Mouse (Mus musculus) hindbrain, embryonic 12.5 days (tissue): ENCODE data around the gene Rbm12b1. TPM values are rescaled to one million over a fixed set of nuclear protein-coding genes. Genes with fewer than 3 reads are reported as not detected.
"Not testable (repeated sequence)": the region's sequence is repeated elsewhere in the genome, so short reads cannot be mapped to it uniquely, and the experiment has no call there.

Source experiments
- ATAC-seq: fragments of 200-750 bp; cut with Nextera tagmentation; 2 replicates; pipeline ENCODE4 v1.8.0; 2017; ENCODE audit warnings: moderate TSS enrichment; ENCODE audit not compliant: low FRiP score
- H3K27ac ChIP-seq: fragments of 300-500 bp; sonication (generic); 2 replicates; pipeline ENCODE4 v1.5.1; 2016; ENCODE audit warnings: mild to moderate bottlenecking
- H3K27me3 ChIP-seq: fragments of 300-500 bp; sonication (generic); 2 replicates; pipeline ENCODE4 v1.6.1; 2016; ENCODE audit warnings: mild to moderate bottlenecking
- H3K36me3 ChIP-seq: fragments of 300-500 bp; sonication (generic); 2 replicates; pipeline ENCODE4 v1.6.1; 2016; ENCODE audit warnings: mild to moderate bottlenecking
- H3K4me1 ChIP-seq: fragments of 300-500 bp; sonication (generic); 2 replicates; pipeline ENCODE4 v1.6.1; 2016
- H3K4me2 ChIP-seq: fragments of 300-500 bp; sonication (generic); replicated peaks from 2 replicates; pipeline ENCODE4 v1.6.1; 2016; ENCODE audit warnings: mild to moderate bottlenecking
- H3K4me3 ChIP-seq: fragments of 300-500 bp; sonication (generic); 2 replicates; pipeline ENCODE4 v1.5.1; 2016; ENCODE audit warnings: mild to moderate bottlenecking
- H3K9ac ChIP-seq: fragments of 300-500 bp; sonication (generic); 2 replicates; pipeline ENCODE4 v1.6.1; 2016; ENCODE audit warnings: mild to moderate bottlenecking, moderate library complexity
- H3K9me3 ChIP-seq: fragments of 300-500 bp; sonication (generic); replicated peaks from 2 replicates; pipeline ENCODE4 v1.6.1; 2016; ENCODE audit warnings: mild to moderate bottlenecking
- WGBS: fragments of 180-500 bp; shearing (Covaris S2); methylation state at CpG from one replicate; pipeline ENCODE4 v1.1.7; 2016; 5-methylcytosine and 5-hydroxymethylcytosine counted together
- polyA plus RNA-seq: library from polyadenylated mRNA; unstranded; fragments of >200 nt; fragmentation: Nextera tagmentation; extraction: Ambion mirVana; gene quantifications from 2 replicates; pipeline ENCODE4 v1.2.1, GENCODE M21; 2016

Gene Rbm12b1
- polyA plus RNA-seq = 9.7 and 9.9 TPM in 2 replicates

GRCm38 (mm10) chr4:12140141-12140567 lies at the start of gene Rbm12b1:
TSS of gene Rbm12b1 (plus strand) at chr4:12140264.
- not testable (repeated sequence) for H3K9me3 ChIP-seq, H3K36me3 ChIP-seq, H3K27me3 ChIP-seq, H3K4me1 ChIP-seq
- H3K4me2 ChIP-seq = peak within 1 kb of the TSS; percentile 47
- 6% methylated on average over 17 of the region's 32 CpGs for WGBS
- H3K27ac ChIP-seq = peak within 1 kb of the TSS; percentile 72
- ATAC-seq = peak; percentile 100
- H3K4me3 ChIP-seq = peak within 1 kb of the TSS; percentile 39
- peak within 1 kb of the TSS; percentile 47 for H3K9ac ChIP-seq

DNA sequence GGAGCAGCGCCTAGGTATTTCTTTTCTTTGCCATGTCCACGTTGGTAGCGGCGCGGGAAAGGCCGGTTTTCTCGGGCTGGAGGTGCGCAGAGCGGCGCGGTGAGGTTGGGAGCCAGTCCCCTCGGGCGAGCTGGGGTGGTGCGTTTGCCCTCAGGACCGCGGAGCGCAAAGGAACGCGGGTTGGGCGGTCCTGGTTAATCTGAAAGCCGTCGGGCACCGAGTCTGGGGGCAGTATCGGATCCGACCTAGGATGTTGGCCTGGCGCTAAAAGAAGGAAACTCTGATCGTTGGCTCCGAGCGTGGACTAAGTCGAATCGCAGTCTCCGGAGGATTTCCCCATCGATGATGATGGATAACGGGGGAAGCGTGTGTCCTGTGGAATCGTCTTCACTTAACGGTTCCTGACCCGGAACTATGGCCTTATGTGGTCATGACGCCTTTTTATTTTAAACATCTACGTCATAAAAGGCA lies 563 bp downstream of the Rbm12b1 start:
- ATAC-seq = peak; percentile 90
- H3K27me3 ChIP-seq, H3K36me3 ChIP-seq, H3K4me1 ChIP-seq, H3K9me3 ChIP-seq: not testable (repeated sequence)
- H3K27ac ChIP-seq = 0 out of 2 replicates have a peak overlapping the region, but pooled peaks have one; percentile 23
- 14% methylated on average over 23 of the region's 40 CpGs for WGBS
- H3K4me3 ChIP-seq = peak overlapping the region; percentile 39
- peak overlapping the region; percentile 47 for H3K9ac ChIP-seq
- H3K4me2 ChIP-seq = peak overlapping the region; percentile 47

- not testable (repeated sequence) for H3K27ac ChIP-seq, H3K4me1 ChIP-seq, ATAC-seq, H3K9ac ChIP-seq, H3K9me3 ChIP-seq, H3K36me3 ChIP-seq, H3K4me3 ChIP-seq, H3K27me3 ChIP-seq
- 92% methylated on average over 7 of the region's 7 CpGs for WGBS
- 0 out of 2 replicates have a peak overlapping the region, but pooled peaks have one; percentile 8 for H3K4me2 ChIP-seq
Measured at GRCm38 (mm10) chr4:12141516-12141915, 1.5 kb downstream of the Rbm12b1 start.

DNA sequence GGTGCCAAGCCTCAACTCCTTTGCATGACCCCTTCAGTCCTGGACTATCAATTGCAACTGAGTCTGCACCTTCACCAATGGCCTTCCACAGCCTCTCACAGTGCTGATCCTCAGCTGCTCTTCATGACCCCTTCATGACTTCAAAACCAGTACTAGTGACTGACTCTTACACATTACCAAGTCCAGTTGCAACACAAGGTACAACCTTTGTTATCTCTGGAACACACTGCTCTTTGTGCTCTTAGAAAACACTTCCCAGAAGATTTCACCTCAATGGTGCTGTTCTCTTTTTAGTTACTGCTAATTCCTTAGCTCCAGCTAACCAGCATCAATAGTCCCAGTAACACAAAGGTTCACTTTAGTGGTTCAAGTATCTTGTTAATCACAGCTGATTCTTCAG lies 7.6 kb downstream of the Rbm12b1 start:
- H3K27me3 ChIP-seq = no peaks in the 10 kb centered on the region
- H3K4me2 ChIP-seq = no peak overlapping the region
- H3K27ac ChIP-seq = no peak overlapping the region
- ATAC-seq = no peak
- no peaks in the 10 kb centered on the region for H3K4me1 ChIP-seq
- H3K9me3 ChIP-seq = peaks cover 14% of the 10 kb centered on the region
- no peak overlapping the region for H3K4me3 ChIP-seq
- H3K36me3 ChIP-seq = peaks cover 30% of the 10 kb centered on the region
- H3K9ac ChIP-seq = no peak overlapping the region

DNA sequence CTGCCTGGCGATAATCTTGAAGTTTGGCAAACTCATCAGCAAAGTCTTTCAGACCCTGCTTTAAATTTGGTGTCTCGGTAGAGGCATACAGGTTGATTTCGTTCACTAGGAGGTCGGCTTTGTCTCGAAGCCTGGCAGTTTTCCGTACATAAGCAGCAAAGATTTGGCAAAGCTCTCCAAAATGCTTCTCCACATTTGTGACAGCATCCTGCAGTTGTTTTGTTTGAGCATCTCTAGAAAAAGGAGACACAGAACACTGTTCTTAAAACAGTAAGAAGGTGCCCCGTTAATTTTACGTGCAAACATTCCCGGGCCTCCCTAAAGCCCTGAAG lies 30.9 kb downstream of the Rbm12b1 start:
- H3K27me3 ChIP-seq = no peaks in the 10 kb centered on the region
- H3K27ac ChIP-seq = peak overlapping the region; percentile 94
- no peaks in the 10 kb centered on the region for H3K9me3 ChIP-seq
- WGBS = 20% methylated on average over 9 of the region's 9 CpGs
- peaks cover 21% of the 10 kb centered on the region for H3K36me3 ChIP-seq
- H3K9ac ChIP-seq = peak overlapping the region; percentile 97
- H3K4me2 ChIP-seq = peak overlapping the region; percentile 70
- no peak for ATAC-seq
- peaks cover 9% of the 10 kb centered on the region for H3K4me1 ChIP-seq
- H3K4me3 ChIP-seq = peak overlapping the region; percentile 78

DNA sequence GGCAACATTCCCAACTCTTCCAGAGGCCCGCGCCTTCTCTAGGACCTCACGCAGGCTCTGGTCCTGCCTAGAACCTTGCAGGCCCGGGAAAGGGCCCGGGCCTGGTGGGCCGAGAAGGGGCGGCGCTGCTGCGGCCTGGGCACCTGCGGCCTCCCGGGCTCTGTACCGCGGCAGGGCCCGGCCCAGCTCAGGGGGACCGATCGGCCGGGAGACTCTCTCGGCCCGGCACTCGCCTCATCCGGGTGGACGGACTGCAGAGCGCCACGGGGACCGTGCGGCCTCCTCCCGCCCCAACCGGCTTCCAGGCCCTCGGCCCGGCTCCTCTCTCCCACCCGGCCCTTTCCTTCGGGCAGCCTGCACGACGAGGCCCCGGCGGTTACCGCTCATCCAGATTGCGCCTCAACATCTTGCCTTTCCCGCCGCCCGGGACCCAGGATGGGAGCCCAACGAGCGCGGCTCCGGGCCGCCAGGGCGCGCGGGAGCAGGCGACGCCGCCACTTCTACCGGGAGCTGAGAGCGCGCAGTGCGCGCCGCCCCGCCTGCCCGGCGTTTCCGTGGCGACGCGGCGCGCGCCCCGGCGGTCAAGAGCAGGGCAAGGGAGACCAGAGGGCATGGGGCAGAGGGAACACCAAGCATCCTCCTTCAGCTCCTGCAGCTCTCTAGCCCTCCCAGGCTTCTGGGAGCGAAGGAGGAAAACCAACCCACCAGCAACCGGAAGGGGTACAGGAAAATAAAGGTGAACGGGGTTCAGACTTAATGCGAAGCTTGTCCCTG lies 31.4 kb downstream of the Rbm12b1 start, which contains the start of gene Fam92a:
TSS of gene Fam92a (minus strand) at position 698 of the 774 bp plus-strand sequence.
- peaks cover 9% of the 10 kb centered on the region for H3K4me1 ChIP-seq
- H3K27ac ChIP-seq = peak within 1 kb of the TSS; percentile 94
- WGBS = under 1% methylated on average over 73 of the region's 74 CpGs
- peak within 1 kb of the TSS; percentile 70 for H3K4me2 ChIP-seq
- ATAC-seq = peak; percentile 94
- no peaks in the 10 kb centered on the region for H3K27me3 ChIP-seq
- H3K36me3 ChIP-seq = peaks cover 16% of the 10 kb centered on the region
- peak within 1 kb of the TSS; percentile 78 for H3K4me3 ChIP-seq
- H3K9ac ChIP-seq = peak within 1 kb of the TSS; percentile 97
- H3K9me3 ChIP-seq = no peaks in the 10 kb centered on the region

DNA sequence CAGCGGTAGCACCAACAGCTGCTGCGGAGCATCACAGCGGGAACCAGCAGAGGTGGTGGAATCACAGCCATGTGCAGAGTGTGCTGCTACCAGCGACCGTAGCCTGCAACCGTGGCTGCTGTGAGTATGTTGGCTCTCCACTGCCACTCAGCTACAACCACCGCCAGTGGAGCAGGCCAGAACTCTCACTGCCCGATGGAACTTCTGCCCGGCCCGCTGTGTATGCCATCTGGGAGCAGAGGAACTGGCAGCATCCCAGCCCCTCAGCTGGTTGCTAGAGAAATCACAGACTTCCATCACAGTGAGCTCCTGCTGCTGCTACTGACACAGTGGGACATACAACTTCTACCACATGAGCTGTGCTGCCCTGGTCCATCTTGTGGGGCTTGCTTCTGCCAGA lies 38.9 kb downstream of the Rbm12b1 start:
- no peak for ATAC-seq
- H3K27ac ChIP-seq = no peak overlapping the region
- H3K4me2 ChIP-seq = no peak overlapping the region
- no peak overlapping the region for H3K4me3 ChIP-seq
- no peaks in the 10 kb centered on the region for H3K27me3 ChIP-seq
- H3K36me3 ChIP-seq = no peaks in the 10 kb centered on the region
- no peak overlapping the region for H3K9ac ChIP-seq
- no peaks in the 10 kb centered on the region for H3K4me1 ChIP-seq
- H3K9me3 ChIP-seq = no peaks in the 10 kb centered on the region
- WGBS = 87% methylated on average over 10 of the region's 10 CpGs

Other genes with a start within 250 kb of the Rbm12b1 start
- 0.53 and 0.54 TPM in 2 replicates for gene Gm10604, start 159.0 kb upstream of the Rbm12b1 start, polyA plus RNA-seq
- gene Rbm12b2, start 50.8 kb upstream of the Rbm12b1 start, polyA plus RNA-seq = 22.3 and 24.8 TPM in 2 replicates
- 96.1 and 108 TPM in 2 replicates for gene Fam92a, start 31.8 kb downstream of the Rbm12b1 start, polyA plus RNA-seq